Mouse (Mus musculus) cerebellum, adult (tissue): Measurements from ENCODE around the gene Dlgap1.

Experiments used
- ATAC-seq: cut with Nextera tagmentation; 2 replicates; pipeline ENCODE4 v1.9.2; 2017; ENCODE audit warnings: mild to moderate bottlenecking, moderate library complexity, mixed read lengths; ENCODE audit not compliant: insufficient number of reproducible peaks, low FRiP score, low TSS enrichment

Dlgap1 gene

DNA sequence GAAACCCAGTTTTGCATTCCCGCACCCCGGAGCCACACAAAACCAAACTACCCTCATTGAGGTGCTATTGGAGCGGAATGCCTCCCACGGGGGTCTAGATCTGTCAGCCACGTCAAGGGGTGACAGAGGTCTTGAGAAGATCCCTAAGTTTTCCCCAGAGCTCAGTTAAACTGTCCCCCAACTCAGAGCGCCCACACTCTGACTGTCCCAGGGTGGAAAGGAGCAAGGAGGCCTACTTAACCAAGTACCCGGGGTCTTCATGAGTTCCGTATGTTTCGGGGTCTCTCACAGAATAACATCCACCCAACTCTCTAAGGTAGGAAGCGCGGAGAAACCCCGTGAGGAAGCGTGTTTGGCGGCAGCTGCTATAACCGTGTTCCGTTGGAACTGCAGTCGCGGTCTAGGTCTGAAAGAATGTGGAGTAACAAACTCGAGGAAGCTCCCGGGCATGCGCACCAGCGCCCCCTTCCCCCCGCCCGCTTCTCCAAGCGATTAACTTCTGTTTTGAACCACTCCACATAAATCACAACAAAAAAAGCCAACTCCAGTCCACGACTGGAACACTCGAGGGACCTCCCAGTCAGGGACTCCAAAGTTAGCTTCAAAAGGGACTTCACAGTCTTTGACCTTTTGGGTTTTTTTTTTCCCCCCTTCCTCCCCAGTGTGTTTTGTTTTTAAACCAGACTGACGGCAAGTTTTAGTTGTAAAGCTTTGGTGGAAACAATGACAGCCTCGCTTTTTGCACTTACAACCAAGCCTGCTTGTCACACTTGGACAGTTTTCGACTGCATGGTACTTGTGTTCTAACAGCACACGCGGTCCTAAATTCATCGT lies 880.7 kb downstream of the Dlgap1 start:
- no peak for ATAC-seq

DNA sequence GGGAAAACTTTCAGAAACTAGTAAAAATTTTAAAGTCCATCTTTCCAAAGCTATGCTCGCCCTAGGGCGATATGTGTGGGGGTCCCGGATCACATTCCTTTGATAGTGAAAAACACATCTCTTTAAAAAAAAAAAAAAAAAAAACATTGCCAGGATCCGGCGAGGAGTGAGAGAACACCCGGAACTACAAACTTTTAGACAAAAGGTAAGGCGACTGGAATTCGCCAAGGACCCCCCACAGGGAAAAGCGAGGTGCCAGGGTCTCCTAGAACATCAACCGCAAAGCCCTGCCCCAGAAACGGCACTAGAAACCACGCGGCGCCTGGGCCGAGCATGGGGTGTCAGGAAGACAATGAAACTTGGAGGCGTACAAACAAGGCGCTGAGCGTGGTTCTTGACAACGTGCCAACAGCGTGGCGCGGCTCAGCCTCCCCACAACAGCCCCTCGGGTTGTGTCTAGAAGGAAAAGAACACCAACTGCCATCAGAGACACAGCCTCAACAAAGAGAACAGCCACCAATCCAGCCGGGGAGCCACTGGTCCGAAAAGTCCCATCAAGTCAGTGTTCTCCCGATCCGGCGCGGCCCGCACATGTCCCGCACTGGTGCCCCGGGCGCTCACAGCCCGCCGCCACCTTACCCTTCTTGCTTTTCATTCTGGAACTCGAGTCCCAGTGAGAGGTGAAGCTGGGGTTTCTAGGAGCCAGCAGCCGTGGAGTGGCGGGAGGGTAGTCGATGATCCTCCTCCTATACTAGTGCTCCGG lies 881.5 kb downstream of the Dlgap1 start:
- ATAC-seq, result no peak

DNA sequence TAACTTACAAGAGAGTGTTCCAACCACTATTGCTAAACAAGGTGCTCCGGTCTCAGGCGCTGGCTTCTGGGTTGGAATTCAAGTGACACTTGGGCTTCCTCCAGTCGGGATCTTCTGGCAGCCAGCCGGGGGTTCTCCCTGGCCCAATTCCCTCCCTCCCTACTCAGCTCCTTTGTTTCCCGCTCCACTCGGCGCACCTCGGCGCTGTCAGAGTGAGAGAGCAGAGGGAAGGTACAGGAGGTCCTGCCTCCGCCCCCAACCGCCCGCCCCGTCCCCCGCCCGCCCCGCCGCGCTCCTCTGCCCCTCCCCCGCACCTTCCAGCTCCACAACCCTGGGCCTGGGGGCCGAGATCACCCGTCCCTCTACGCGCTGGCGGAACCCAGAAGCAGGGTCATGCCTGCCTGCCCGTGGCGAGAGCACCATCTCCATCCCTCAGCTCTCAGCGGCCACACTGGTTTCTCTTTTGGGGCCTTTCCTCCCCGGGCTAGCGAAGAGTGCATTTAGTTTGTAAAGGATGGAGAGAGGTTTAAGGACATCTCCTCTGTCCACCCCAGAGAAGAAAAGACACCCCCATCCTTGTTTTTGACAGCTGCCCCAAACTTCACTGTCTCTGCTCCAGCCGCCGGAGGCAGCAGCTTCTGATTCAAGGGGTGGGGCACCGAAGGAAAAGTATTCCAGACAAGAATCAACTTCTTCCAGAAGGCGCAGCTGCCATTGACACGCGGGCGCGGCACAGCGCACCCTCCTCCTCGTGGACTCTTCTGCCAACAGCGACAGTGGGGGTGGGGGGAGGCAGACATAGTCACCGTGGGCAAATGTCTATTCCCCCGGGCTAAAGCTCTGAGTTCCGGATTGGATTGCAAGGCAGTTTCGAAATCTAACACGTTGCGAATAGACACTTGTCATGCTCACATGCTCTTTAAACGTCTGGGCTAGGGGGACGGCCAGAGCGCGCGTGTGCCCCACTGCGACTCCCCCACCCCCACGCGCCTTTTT lies 882.4 kb downstream of the Dlgap1 start:
- ATAC-seq, result no peak

DNA sequence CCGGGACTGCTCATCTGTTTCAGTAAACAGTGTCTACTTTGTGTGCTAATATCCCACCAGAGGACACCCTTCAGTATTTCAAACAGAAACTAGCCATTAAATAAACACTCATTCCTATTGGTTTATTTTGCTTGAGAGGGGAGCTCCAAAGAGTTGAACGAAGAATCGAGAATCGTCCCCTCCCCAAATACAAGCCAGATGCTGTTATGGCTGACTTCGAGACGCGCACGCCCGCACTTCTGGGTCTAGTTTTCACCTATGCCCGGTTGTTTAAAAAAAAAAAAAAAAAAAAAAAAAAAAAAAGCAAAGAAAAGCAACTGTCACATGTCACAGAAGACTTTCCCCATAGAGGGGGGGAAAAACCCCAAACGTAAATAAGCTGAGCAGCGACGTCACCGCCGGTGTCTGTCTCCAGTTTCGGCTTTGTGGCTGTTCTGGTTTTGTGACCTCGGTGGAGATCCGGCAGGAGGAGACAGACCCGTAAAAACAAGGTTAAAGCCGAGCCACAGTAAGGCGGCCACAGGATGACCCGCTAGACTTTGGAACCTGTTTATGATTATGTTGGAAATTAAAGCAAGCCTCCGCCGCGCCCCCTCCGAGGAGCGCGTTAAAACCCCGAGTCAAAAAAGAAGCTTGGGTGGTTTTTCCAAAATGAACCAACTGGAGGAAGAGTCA lies 883.3 kb downstream of the Dlgap1 start:
- ATAC-seq, result no peak

GRCm38 (mm10) chr17:70852686-70853386 lies 884.0 kb downstream of the Dlgap1 start:
- ATAC-seq, result peak; percentile 49

- ATAC-seq, result no peak
Observed at GRCm38 (mm10) chr17:70853436-70853905, 884.6 kb downstream of the Dlgap1 start, which contains the start of gene Tgif1. Gene Tgif1 (minus strand): TSS chr17:70853546.

- ATAC-seq, result no peak
Observed at GRCm38 (mm10) chr17:70854021-70854420, 885.1 kb downstream of the Dlgap1 start.

- no peak for ATAC-seq
Observed at GRCm38 (mm10) chr17:70856871-70857415, 888.1 kb downstream of the Dlgap1 start.

DNA sequence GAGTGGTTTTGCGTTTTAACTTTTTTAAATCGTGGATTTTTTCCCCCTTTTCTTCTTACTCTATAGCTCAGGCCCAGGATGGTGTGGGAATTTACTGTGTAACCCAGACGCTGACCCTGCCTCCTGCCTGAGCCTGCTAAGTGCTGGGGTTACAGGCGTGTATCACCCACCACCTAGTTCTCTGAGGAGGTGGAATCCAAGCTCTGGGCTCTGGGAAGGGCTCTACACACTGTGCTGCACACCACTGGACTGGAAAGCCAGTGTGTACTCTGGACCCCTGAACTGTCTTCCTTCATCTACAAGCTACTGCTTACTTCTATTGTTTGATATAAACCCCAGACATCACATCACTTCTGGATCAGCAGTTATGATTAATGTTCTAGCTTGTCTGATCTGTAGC lies 889.9 kb downstream of the Dlgap1 start:
- no peak for ATAC-seq

GRCm38 (mm10) chr17:70864117-70864516 lies 895.2 kb downstream of the Dlgap1 start:
- ATAC-seq, result no peak

GRCm38 (mm10) chr17:70864645-70865044 lies 895.8 kb downstream of the Dlgap1 start:
- ATAC-seq, result no peak

GRCm38 (mm10) chr17:70865060-70865604 lies 896.3 kb downstream of the Dlgap1 start:
- ATAC-seq, result no peak

GRCm38 (mm10) chr17:70866029-70866428 lies 897.2 kb downstream of the Dlgap1 start:
- no peak for ATAC-seq

GRCm38 (mm10) chr17:70866538-70867114 lies 897.8 kb downstream of the Dlgap1 start:
- no peak for ATAC-seq

DNA sequence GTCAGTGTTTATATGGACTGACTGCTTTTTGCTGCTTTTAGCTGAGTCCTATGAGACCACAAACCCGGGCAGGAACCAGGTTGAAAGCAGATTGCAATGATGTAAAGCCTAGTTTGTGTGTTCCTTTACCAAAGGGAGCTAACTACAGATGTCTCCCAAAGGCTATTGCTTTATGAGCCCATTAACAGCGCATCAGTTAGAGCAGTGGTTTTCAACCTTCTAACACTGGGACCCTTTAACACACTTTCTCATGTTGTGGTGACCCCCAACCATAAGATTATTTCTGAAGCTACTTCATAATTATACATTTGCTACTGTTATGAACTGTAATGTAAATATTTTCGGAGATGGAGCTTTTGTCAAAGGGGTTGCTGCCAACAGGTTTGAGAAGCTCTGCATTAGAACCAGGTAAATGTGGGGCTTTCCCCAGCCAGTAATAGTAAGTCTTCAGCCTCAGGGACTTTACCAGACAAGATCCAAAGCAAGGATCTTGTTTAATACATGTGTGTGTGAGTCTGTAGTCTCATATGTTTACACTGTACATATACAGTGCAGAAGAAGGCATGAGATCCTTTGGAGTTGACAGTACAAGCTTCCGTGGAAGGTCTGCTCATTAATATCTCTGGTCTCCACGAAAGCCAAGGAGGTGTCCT lies 899.8 kb downstream of the Dlgap1 start:
- no peak for ATAC-seq

GRCm38 (mm10) chr17:70870581-70870980 lies 901.7 kb downstream of the Dlgap1 start:
- no peak for ATAC-seq
